Mouse (Mus musculus): ENCODE results near the gene Rnase2a.
"Not testable (repeated sequence)": the region's sequence is repeated elsewhere in the genome, so short reads cannot be mapped to it uniquely, and the experiment has no call there.

Rnase2a gene

GRCm38 (mm10) chr14:51256041-51256440 lies at the start of gene Rnase2a:
Gene Rnase2a (minus strand): TSS chr14:51256112.
- no peak for DNase-seq

DNA sequence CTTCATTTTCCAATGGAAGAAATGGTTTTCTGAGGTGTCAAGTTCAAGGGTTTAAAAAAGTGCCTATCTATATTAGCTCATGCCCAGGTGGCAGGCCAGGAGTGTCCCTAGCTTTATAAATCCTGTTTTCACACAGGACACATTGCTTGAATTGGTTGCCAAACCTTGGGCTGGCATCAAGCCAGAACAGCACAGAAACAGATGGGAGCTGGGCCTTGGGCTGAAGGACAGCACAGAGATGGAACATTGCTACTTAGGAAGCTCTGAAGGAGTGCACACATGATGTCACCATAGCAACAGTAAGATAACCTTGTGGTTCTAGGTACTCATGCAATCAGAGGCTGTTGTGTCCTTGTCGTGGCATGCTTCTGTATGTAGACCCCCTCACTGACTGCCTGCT lies 35.6 kb upstream of the Rnase2a start:
- no peak for DNase-seq

- not testable (repeated sequence) for DNase-seq
Observed at GRCm38 (mm10) chr14:51278515-51278914, 22.6 kb upstream of the Rnase2a start.

- DNase-seq: no peak
Observed at GRCm38 (mm10) chr14:51268677-51269076, 12.8 kb upstream of the Rnase2a start.

DNA sequence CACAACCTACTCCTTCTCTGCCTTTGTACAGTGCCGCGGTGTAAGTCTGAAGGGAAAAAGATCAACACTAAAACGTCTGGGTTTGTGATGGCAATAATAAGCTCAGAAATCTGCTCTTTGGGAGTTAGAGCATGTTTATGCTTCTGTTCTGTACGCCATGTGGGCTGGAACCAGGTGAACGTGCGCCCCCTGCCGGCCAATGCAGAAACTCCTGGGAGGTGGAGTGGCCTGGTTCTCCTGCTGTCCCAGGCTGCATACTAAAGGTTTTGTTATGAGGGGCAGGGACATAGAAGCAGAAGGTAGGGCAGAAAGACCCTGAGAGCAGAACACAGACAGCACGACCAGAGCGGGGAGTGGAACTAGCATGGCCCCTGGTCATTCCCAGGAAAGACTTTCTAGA lies 10.2 kb upstream of the Rnase2a start:
- peak; percentile 87 for DNase-seq

GRCm38 (mm10) chr14:51265667-51266066 lies 9.8 kb upstream of the Rnase2a start:
- no peak for DNase-seq

- DNase-seq: no peak
Observed at GRCm38 (mm10) chr14:51262397-51262796, 6.5 kb upstream of the Rnase2a start.

- no peak for DNase-seq
Observed at GRCm38 (mm10) chr14:51259741-51260140, 3.8 kb upstream of the Rnase2a start.

- DNase-seq: no peak
Observed at GRCm38 (mm10) chr14:51253569-51253968, 2.3 kb downstream of the Rnase2a start.

- DNase-seq: not testable (repeated sequence)
Observed at GRCm38 (mm10) chr14:51252206-51252605, 3.7 kb downstream of the Rnase2a start.

DNA sequence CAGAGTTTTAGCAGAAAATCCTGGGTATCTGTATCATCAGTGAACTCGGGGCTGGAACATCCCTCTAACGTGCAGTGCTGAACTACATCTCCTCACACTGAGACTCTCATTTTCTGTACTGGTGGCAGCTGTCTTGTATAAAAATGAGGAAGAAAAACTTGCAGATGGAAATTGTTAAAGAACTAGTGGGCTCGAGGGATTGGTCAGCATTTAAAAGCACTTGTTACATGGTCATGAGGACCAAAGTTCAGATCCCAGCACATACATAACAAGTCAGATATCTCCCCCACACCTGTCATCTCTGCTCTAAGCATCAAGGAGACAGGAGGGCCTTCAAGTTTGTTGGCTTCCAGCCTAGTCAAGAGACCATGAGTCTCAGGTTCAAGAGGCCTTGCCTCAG lies 5.6 kb downstream of the Rnase2a start:
- no peak for DNase-seq

DNA sequence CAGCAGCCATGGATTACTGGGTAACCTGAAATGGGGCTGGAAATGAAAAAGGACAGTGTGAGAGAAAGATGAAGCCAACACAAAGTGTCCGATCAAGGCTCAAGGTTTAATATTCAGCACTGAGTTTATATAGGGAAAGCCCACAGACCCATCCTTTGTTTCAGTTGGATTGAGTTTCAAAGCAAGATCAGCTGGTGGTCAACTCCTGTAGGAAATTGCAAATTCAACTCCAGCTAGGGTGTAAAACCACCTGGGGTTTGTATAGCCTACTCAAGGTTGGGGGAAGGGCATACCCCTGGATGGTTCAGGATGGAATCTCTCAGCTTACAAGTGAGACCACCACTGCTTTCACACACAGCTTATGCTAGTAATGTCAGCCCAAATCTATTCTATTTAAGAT lies 8.2 kb downstream of the Rnase2a start:
- DNase-seq: no peak

DNA sequence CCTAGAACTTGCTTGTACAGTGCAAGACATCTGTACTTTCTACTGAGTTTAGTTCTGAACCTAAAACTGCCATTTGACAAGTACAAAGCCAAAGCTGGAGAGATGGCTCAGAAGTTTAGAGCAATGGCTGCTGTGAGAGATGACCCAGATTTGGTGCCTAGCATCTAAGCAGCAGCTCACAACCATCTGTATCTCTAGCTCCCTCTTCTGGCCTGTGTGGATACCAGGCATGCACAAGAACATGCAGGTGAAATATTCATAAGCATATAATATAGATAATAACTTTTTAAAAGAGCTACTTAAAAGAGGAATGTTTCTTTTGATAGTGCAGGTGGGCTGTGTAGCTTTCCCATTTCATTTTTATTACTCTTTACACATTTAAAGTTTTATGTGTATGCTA lies 15.0 kb downstream of the Rnase2a start:
- peak; percentile 59 for DNase-seq

- DNase-seq: not testable (repeated sequence)
Observed at GRCm38 (mm10) chr14:51237488-51237887, 18.4 kb downstream of the Rnase2a start.

DNA sequence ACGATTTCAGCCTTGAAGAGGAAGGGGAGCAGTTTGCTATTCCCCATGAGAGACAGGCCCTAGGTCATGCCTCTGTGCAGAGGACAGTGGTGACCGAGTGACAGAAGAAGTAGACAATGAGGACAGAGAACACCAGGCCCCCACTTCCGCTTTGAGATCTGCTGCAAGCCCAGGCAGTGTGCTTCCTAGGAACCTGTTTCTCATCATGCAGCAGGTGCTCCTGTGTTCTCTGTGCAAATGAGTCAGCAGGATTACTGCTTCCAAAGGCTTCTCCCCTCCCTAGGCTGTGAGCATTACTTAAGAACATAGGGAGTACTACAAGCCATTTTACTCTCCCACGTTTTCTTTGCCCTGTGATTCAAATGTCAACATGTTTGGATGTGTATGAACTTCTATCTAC lies 26.3 kb downstream of the Rnase2a start:
- not testable (repeated sequence) for DNase-seq

DNA sequence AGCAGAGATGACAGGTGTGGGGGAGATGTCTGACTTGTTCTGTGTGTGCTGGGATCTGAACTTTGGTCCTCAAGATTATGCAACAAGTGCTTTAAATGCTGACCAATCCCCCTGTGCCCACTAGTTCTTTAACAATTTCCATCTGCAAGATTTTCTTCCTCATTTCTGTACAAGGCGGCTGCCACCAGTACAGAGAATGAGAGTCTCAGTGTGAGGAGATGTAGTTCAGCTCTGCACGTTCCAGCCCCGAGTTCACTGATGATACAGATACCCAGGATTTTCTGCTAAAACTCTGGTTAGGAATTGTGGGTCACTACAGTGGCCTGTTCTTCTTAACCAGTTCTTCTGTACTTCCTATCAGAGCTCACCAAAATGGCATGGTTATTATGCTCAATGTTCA lies 35.8 kb downstream of the Rnase2a start:
- not testable (repeated sequence) for DNase-seq
